Mouse (Mus musculus) stomach, embryonic 15.5 days (tissue): Measurements from ENCODE around the gene Strn4. TPM values are rescaled to one million over a fixed set of nuclear protein-coding genes. Genes with fewer than 3 reads are reported as not detected.

Source experiments
- ATAC-seq: fragments of 200-750 bp; cut with Nextera tagmentation; 2 replicates; pipeline ENCODE4 v1.8.0; 2017; ENCODE audit warnings: low read depth, moderate number of reproducible peaks, moderate TSS enrichment; ENCODE audit not compliant: insufficient read depth, low FRiP score
- H3K27ac ChIP-seq: fragments of 300-500 bp; sonication (generic); 2 replicates; pipeline ENCODE4 v1.5.1; 2015; ENCODE audit warnings: mild to moderate bottlenecking, inconsistent platforms
- H3K27me3 ChIP-seq: fragments of 300-500 bp; sonication (generic); replicated peaks from 2 replicates; pipeline ENCODE4 v1.6.1; 2015; ENCODE audit warnings: inconsistent platforms
- H3K36me3 ChIP-seq: fragments of 300-500 bp; sonication (generic); 2 replicates; pipeline ENCODE4 v1.6.1; 2015; ENCODE audit warnings: inconsistent platforms
- H3K4me1 ChIP-seq: fragments of 300-500 bp; sonication (generic); 2 replicates; pipeline ENCODE4 v1.6.1; 2015; ENCODE audit warnings: inconsistent platforms
- H3K4me2 ChIP-seq: fragments of 300-500 bp; sonication (generic); 2 replicates; pipeline ENCODE4 v1.6.1; 2015; ENCODE audit warnings: mild to moderate bottlenecking, inconsistent platforms
- H3K4me3 ChIP-seq: fragments of 300-500 bp; sonication (generic); replicated peaks from 2 replicates; pipeline ENCODE4 v1.5.1; 2015; ENCODE audit warnings: inconsistent platforms
- H3K9ac ChIP-seq: fragments of 300-500 bp; sonication (generic); 2 replicates; pipeline ENCODE4 v1.6.1; 2015; ENCODE audit warnings: inconsistent platforms
- H3K9me3 ChIP-seq: fragments of 300-500 bp; sonication (generic); 2 replicates; pipeline ENCODE4 v1.6.1; 2016; ENCODE audit warnings: inconsistent platforms
- WGBS: fragments of 180-500 bp; shearing (Covaris S2); methylation state at CpG from one replicate; pipeline ENCODE4 v1.1.7; 2015; 5-methylcytosine and 5-hydroxymethylcytosine counted together
- polyA plus RNA-seq: library from polyadenylated mRNA; unstranded; fragments of >200 nt; fragmentation: Nextera tagmentation; extraction: Ambion mirVana; gene quantifications from 2 replicates; pipeline ENCODE4 v1.2.1, GENCODE M21; 2015

Strn4 gene
- polyA plus RNA-seq, 1 experiment from 2014 or later: 89.4 TPM

DNA sequence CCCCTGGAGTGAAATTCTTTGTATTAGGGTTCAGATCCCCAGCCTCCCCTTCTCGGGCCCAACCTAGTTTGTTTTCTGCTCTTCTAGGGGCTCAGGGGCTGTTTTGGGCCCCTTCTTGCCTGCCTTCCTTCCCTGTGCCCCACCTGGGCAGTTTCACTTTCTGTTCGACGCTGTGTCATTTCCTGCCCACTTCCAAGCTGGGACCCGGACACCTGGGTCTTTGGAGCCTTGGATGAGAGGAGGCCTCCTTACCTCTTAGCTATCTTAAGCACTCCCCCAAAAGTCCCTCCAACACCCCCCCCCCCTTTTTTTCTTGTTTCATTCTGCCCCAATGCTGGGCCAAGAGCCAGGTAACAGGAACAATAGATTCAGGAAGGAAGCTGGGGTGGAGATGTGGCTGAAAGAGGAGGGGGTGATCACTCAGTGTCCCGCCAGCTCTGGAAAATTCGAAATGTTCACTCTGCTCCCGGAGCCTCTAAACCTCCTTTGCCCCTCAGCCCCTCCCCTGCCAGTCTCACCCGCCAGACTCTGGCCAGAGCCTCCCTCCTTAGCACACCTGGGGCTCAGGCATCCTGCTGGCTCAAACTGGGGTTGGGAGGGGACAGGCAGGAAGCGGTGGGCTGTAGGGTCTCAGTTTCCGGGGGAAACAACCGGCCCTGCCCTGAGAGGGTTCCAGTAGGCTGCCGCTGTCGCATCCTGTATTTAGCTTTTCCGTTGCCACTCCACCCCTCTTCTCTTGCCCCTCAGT is 29.6 kb downstream of the Strn4 start:
- H3K9ac ChIP-seq: peak overlapping the region; percentile 62; the same call in 1 of the 2 replicates
- peaks cover 31% of the 10 kb centered on the region for H3K4me1 ChIP-seq
- peak overlapping the region; percentile 74 for H3K27ac ChIP-seq
- ATAC-seq: no peak
- no peaks in the 10 kb centered on the region for H3K9me3 ChIP-seq
- peak overlapping the region; percentile 96 for H3K4me2 ChIP-seq
- WGBS: 27% methylated on average over 14 of the region's 14 CpGs
- H3K4me3 ChIP-seq: peak overlapping the region; percentile 63
- H3K36me3 ChIP-seq: peaks cover 23% of the 10 kb centered on the region
- no peaks in the 10 kb centered on the region for H3K27me3 ChIP-seq

DNA sequence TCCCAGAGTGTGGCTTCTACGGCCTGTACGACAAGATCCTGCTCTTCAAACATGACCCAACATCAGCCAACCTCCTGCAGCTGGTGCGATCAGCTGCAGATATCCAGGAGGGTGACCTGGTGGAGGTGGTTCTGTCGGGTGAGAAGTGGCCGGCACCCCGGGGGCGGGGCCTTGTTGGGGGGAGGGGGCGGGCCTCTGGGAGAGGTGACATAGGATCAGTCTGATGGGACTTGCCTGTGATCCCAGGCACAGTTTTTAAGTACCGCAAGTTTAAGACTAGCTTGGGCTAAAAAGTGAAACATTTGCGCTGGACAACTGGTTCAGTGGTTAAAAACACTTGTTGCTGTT is 30.1 kb downstream of the Strn4 start:
- H3K9me3 ChIP-seq: no peaks in the 10 kb centered on the region
- peak overlapping the region; percentile 96 for H3K4me2 ChIP-seq
- H3K9ac ChIP-seq: no peak overlapping the region
- H3K27me3 ChIP-seq: no peaks in the 10 kb centered on the region
- peaks cover 25% of the 10 kb centered on the region for H3K36me3 ChIP-seq
- peaks cover 31% of the 10 kb centered on the region for H3K4me1 ChIP-seq
- H3K4me3 ChIP-seq: peak overlapping the region; percentile 63
- H3K27ac ChIP-seq: peak overlapping the region; percentile 74; the same call in 1 of the 2 replicates
- whole genome bisulfite sequencing: 35% methylated on average over 10 of the region's 10 CpGs
- ATAC-seq: no peak

DNA sequence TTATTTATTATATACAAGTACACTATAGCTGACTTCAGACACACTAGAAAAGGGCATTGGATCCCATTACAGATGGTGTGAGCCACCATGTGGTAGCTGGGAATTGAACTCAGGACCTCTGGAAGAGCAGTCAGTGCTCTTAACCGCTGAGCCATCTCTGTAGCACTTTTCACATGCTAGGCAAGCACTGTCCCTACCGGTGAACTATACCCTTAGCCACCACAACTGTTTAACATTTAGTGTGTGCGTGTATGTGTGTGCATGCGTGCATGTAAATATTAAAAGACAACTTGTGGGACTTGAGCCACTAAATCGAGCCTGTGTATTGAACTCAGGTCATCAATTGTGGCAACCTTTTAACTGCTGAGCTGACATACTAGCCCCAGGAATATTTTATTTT is 31.1 kb downstream of the Strn4 start:
- H3K4me3 ChIP-seq: no peak overlapping the region
- no peak overlapping the region for H3K27ac ChIP-seq
- H3K36me3 ChIP-seq: peaks cover 24% of the 10 kb centered on the region
- H3K4me1 ChIP-seq: peaks cover 24% of the 10 kb centered on the region
- 93% methylated on average over 5 of the region's 5 CpGs for WGBS
- H3K9me3 ChIP-seq: no peaks in the 10 kb centered on the region
- no peaks in the 10 kb centered on the region for H3K27me3 ChIP-seq
- no peak for ATAC-seq
- no peak overlapping the region for H3K4me2 ChIP-seq
- no peak overlapping the region for H3K9ac ChIP-seq

DNA sequence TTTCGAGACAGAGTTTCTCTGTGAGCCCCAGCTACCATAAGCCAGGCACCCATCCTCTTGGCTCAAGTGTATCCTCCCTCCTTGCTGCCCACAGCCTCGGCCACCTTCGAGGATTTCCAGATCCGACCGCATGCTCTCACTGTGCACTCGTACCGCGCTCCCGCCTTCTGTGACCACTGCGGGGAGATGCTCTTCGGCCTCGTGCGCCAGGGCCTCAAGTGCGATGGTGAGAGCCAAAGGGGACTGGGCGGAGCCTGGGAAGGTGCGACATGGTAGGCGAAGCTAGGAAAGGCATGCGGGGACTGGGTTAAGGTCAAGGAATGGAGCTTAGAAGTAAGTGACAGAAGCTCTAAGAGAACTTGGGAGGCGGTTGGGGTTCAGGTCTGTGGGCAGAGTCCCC is 31.8 kb downstream of the Strn4 start:
- no peak overlapping the region for H3K4me2 ChIP-seq
- 84% methylated on average over 19 of the region's 19 CpGs for WGBS
- no peaks in the 10 kb centered on the region for H3K9me3 ChIP-seq
- peaks cover 22% of the 10 kb centered on the region for H3K4me1 ChIP-seq
- peaks cover 25% of the 10 kb centered on the region for H3K36me3 ChIP-seq
- no peaks in the 10 kb centered on the region for H3K27me3 ChIP-seq
- no peak overlapping the region for H3K4me3 ChIP-seq
- no peak overlapping the region for H3K27ac ChIP-seq
- H3K9ac ChIP-seq: no peak overlapping the region
- no peak for ATAC-seq

DNA sequence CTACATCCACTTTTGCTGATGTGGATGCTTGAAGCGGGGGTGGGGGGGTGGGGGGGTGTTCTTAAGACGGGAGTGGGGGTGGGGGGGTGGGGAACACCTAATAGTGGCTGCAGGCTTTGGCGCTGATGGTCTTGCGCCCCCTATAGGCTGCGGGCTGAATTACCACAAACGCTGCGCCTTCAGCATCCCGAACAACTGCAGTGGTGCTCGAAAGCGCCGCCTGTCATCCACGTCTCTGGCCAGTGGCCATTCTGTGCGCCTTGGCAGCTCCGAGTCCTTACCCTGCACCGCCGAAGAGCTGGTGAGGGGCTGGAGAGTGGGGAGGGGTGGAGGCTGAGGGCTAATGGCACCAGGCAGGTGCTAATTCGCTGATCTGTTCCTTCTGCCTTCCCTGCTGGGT is 32.9 kb downstream of the Strn4 start:
- no peak for ATAC-seq
- Histone ChIP-seq H3K4me1 (peaks cover 19% of the 10 kb centered on the region), H3K4me2 (no peak overlapping the region), H3K9me3 (no peaks in the 10 kb centered on the region), H3K4me3 (no peak overlapping the region), H3K9ac (no peak overlapping the region), H3K27ac (no peak overlapping the region), H3K36me3 (peaks cover 25% of the 10 kb centered on the region), H3K27me3 (no peaks in the 10 kb centered on the region)
- 41% methylated on average over 17 of the region's 17 CpGs for WGBS

DNA sequence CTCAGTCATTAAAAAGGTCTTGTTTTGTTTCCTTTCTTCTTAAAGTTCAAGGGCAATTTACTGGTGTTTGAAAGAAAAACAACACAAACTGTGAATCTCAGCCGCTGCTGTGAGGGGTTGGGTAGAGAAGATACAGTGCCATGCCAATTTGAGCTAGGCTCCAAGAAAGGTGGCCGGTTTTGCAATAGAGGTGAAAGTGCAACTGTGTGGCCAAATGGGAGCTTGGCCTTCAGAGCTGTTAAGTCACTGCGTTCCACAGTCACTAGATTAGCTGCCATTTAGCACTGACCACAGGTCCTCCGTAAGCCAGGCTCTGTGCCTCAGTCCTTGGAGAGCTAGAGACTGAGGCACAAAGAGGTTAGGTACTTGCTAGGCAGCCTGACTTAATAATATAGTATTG is 35.9 kb downstream of the Strn4 start:
- Histone ChIP-seq H3K4me2 (no peak overlapping the region), H3K9me3 (no peaks in the 10 kb centered on the region), H3K9ac (no peak overlapping the region), H3K4me1 (no peaks in the 10 kb centered on the region), H3K36me3 (peaks cover 39% of the 10 kb centered on the region), H3K4me3 (no peak overlapping the region), H3K27ac (no peak overlapping the region), H3K27me3 (no peaks in the 10 kb centered on the region)
- 89% methylated on average over 4 of the region's 4 CpGs for WGBS
- ATAC-seq: no peak

DNA sequence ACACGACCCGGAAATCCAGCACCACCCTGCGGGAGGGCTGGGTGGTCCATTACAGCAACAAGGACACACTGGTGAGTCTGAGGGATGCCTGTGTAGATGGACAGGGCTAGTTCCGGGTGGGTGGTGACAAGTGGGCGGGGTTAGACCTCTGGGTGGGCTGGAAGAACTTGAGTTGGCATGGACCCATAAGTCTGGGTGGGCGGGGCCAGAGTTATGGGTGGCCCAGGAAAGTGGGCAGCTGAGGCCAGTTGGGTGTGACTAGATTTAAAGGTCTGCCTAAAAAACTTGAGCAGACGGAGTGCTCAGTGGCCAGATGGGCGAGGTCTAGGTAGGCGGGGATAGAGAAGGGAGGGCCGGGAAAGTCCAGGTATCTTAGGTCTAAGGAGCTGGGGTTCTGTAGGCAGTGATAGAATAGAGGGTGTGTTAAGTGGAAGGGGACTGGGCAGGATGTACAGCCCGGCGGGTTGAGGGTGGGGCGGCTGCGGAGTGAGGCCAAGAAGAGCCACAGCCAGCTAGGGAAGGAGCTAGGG is 37.7 kb downstream of the Strn4 start:
- Histone ChIP-seq H3K4me3 (no peak overlapping the region), H3K36me3 (peaks cover 56% of the 10 kb centered on the region), H3K9ac (no peak overlapping the region), H3K9me3 (no peaks in the 10 kb centered on the region), H3K4me1 (no peaks in the 10 kb centered on the region), H3K27me3 (no peaks in the 10 kb centered on the region), H3K27ac (peak overlapping the region; percentile 46; the same call in 1 of the 2 replicates), H3K4me2 (no peak overlapping the region)
- ATAC-seq: peak; percentile 74
- 70% methylated on average over 14 of the region's 14 CpGs for WGBS

DNA sequence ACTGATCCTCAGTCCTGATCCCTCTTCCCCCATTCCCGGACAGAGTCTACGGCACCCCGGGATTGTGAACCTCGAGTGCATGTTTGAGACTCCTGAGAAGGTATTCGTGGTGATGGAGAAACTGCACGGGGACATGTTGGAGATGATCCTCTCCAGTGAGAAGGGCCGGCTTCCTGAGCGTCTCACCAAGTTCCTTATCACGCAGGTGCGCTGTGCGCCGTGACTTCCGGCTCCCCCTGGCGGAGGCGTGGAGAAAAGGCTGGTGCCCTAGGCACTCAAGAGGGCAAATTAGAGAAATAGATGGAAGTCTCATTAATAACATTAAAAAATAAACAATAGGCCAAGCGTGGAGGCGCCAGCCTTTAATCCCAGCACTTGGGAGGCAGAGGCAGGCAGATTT is 42.6 kb downstream of the Strn4 start:
- ATAC-seq: no peak
- no peak overlapping the region for H3K27ac ChIP-seq
- H3K4me3 ChIP-seq: no peak overlapping the region
- peaks cover 48% of the 10 kb centered on the region for H3K36me3 ChIP-seq
- no peaks in the 10 kb centered on the region for H3K4me1 ChIP-seq
- H3K9me3 ChIP-seq: no peaks in the 10 kb centered on the region
- no peak overlapping the region for H3K9ac ChIP-seq
- H3K4me2 ChIP-seq: no peak overlapping the region
- 28% methylated on average over 17 of the region's 17 CpGs for WGBS
- H3K27me3 ChIP-seq: no peaks in the 10 kb centered on the region

DNA sequence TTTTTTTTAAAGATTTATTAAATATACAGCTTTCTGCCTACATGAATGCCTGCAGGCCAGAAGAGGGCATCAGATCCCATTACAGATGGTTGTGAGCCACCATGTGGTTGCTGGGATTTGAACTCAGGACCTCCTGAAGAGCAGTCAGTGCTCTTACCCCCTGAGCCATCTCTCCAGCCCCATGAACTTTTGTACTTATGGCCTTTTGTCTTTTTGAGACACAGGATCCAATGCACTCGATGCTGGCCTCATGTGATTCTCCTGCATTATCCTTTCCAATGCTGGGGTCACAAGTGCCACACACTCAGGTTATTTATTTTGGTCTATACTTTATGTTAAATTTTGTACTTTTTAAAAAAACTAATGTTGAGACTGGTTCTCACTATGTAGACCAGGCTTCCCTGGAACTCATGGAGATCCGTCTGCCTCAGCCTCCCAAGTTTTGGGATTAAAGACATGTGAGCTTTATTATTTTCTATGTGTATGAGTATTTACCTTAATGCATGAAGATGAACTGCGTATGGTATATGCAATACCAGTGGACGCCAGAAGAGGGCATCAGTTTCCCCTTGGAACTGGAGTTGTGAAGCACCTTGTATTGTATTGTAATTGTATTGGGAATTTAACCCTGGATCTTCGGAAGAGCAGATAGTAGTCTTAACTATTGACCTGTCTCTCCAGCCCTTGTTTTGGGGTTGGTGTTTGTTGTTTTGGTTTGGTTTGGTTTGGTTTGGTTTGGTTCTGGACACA is 44.4 kb downstream of the Strn4 start:
- H3K4me3 ChIP-seq: no peak overlapping the region
- ATAC-seq: no peak
- no peaks in the 10 kb centered on the region for H3K9me3 ChIP-seq
- H3K36me3 ChIP-seq: peaks cover 58% of the 10 kb centered on the region
- H3K4me1 ChIP-seq: no peaks in the 10 kb centered on the region
- no peak overlapping the region for H3K4me2 ChIP-seq
- H3K9ac ChIP-seq: no peak overlapping the region
- H3K27ac ChIP-seq: no peak overlapping the region
- no peaks in the 10 kb centered on the region for H3K27me3 ChIP-seq
- 34% methylated on average over 5 of the region's 5 CpGs for WGBS

DNA sequence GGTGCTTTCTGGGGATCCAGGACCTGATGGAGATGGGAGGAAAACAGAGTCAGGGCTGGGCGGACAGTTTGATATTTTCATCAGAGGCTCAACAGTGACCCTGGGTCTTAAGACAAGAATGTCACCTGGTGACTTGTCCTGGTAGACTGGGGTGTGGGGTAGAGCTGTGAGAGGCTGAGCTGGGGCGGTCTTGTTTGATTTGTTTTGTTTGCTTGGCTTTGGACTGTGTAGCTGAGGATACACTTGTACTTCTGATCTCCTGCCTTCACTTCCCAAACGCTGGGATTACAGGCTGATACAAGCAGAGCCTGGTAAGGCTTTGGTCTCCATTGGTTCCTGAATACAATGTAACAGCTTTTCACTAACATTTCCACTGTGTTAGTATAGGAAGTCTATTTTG is 51.8 kb downstream of the Strn4 start:
- Histone ChIP-seq H3K4me3 (no peak overlapping the region), H3K27ac (no peak overlapping the region), H3K36me3 (peaks cover 25% of the 10 kb centered on the region; the same call in 1 of the 2 replicates), H3K9ac (no peak overlapping the region), H3K4me2 (no peak overlapping the region), H3K27me3 (no peaks in the 10 kb centered on the region), H3K9me3 (no peaks in the 10 kb centered on the region), H3K4me1 (no peaks in the 10 kb centered on the region)
- WGBS: 68% methylated on average over 3 of the region's 3 CpGs
- ATAC-seq: 0 out of 2 replicates have a peak, but pooled peaks have one; percentile 40

DNA sequence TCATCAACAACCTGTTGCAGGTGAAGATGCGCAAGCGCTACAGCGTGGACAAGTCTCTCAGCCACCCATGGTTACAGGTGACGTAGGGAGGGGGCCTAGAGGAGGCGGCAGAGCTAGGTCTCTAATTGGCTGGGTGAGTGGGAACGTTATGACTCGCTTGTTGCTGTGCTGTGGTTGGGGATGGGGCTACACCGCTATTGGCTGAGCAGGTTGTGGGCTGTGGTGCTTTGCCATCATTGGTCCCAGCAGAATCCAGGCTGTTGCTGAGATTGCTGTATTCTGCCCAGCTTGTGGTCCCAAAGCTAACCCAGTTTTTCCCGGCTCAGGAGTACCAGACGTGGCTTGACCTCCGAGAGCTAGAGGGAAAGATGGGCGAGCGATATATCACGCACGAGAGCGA is 53.8 kb downstream of the Strn4 start:
- H3K4me1 ChIP-seq: peaks cover 5% of the 10 kb centered on the region; the same call in 1 of the 2 replicates
- H3K27ac ChIP-seq: no peak overlapping the region
- no peak overlapping the region for H3K4me3 ChIP-seq
- H3K27me3 ChIP-seq: no peaks in the 10 kb centered on the region
- no peaks in the 10 kb centered on the region for H3K9me3 ChIP-seq
- H3K9ac ChIP-seq: no peak overlapping the region
- no peak overlapping the region for H3K4me2 ChIP-seq
- peaks cover 12% of the 10 kb centered on the region; the same call in 1 of the 2 replicates for H3K36me3 ChIP-seq
- WGBS: 37% methylated on average over 16 of the region's 16 CpGs
- peak; percentile 89 for ATAC-seq

DNA sequence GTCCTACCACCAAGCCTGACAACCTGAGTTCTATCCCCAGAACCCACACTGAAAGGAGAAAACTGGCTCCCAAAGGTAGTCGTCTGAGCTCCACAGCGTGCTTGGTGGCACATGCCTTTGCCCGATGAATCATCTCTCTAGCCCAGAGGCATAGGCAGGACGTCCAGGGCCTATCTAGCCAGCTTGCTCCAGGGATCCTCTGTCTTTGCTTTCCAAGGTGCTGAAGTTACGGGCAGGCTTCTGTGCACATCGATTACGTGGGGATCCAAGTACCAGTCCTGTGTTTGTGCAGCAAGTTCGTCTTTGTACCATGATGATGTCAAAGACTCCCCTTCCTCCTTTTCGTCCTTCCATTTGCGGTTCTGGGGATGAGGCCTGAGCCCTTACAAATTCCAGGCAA is 55.9 kb downstream of the Strn4 start:
- Histone ChIP-seq H3K36me3 (0 out of 2 replicates have a peak, but pooled peaks cover 5% of the 10 kb centered on the region), H3K4me1 (peaks cover 5% of the 10 kb centered on the region; the same call in 1 of the 2 replicates), H3K4me2 (no peak overlapping the region), H3K27me3 (no peaks in the 10 kb centered on the region), H3K4me3 (no peak overlapping the region), H3K9ac (no peak overlapping the region), H3K27ac (no peak overlapping the region), H3K9me3 (no peaks in the 10 kb centered on the region)
- ATAC-seq: no peak
- WGBS: 78% methylated on average over 10 of the region's 10 CpGs
